Mouse (Mus musculus): Measurements from ENCODE around the gene Rnf186. TPM values are rescaled to one million over a fixed set of nuclear protein-coding genes. Genes with fewer than 3 reads are reported as not detected.

The Rnf186 gene
- total RNA-seq, 2 experiments from 2014 or later = not detected

DNA sequence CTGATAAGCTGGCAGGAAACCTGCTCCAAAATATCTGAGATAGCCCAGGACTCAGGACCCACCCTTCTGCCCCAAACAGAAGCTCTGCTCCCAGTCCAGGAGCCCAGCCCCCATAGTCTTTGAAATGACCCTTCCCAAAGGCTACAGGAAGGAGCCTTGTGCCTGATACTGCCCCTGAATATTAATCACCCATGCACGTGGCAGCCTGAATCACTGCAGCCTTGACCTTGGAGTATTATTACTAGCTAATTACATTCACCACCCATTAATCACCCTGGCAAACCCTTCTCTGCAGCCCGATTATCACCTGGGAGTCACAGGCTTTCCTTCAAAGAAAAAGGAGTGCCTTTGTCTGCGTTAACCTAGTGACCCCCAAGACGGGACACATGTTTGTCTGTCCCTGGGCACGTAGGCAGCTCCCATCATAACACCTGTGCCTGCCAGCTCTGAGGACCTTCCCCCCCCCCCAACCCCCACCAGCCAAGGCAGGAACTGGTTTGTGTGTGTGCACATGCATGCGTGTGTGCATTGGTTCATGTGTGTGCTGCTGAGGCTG lies 41.1 kb downstream of the Rnf186 start:
- no peak for DNase-seq (ENCODE audit: low spot score in 2 of 2)

DNA sequence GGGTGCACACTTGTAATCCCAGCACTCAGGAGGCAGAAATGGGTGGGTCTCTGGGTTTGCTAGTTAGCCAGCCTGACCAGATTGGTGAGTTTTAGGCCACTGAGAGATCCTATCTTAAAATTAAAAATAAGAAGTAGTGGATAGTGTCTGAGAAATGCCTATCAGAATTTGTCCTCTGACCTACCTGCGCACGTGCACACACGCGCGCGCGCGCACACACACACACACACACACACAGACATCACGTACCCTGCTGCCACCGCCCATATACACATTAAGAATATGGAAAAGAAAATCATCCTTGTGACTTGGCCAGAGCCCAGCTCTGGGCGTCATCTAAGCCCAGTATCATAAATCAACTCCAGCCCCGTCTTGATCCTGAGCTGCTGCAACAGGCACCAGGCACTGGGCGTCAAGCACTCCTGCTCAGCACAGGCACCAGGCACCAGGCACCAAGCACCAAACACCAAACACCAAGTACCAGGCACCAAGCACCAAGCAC lies 44.3 kb downstream of the Rnf186 start:
- DNase-seq (ENCODE audit: low spot score in 2 of 2) = no peak

DNA sequence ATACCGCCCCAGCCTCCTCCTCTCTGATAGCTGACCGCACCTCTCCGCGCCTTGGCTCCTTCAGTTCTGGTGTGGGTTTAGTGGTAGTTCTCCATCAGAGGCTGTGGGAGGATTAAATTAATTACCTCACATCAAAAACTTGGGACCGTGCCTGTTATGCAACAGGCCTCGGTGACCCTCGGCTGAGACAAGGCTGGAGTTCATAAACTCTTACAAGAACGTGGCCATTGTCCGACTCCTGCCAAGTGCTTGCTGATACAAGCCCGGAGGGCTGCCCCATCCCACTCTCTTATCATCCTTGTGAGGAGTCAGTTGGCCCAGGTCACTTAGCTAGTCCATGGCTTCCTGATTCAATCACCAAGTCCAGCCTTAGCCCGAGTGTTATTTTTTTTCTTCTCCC lies 46.4 kb downstream of the Rnf186 start:
- DNase-seq (ENCODE audit: low spot score in 2 of 2) = no peak

DNA sequence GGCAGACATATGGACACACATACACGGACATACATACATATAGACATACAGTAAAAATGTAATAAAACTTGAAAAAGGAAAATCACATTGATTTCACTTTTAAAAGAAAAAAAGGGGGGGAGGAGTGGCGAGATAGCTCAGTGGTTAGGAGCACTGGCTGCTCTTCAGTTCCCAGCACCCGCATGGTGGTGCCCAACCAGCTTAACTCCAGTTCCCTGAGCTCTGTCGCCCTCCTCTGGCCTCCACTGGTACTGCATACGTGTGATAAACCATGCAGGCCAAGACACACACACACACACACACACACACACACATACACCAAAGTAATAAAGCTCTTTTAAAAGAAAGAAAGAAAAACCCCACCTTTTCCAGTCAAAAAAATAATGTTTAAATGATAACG lies 47.9 kb downstream of the Rnf186 start:
- no peak for DNase-seq (ENCODE audit: low spot score in 2 of 2)

Other genes with a start within 250 kb of the Rnf186 start
- not detected for gene Pla2g2c, start 242.3 kb upstream of the Rnf186 start, total RNA-seq (2021)
- gene Ubxn10, start 229.9 kb upstream of the Rnf186 start, total RNA-seq (2021) = 1 to 10 TPM; 1.7 to 2.1 TPM
- not detected for gene Pla2g2f, start 209.5 kb upstream of the Rnf186 start, total RNA-seq (2021)
- not detected for gene Pla2g2d, start 191.4 kb upstream of the Rnf186 start, total RNA-seq (2021)
- gene Pla2g5, start 103.6 kb upstream of the Rnf186 start, total RNA-seq (2021) = 1 to 10 TPM in 1 of 2 experiments, under 1 TPM in 1; 0.65 to 2.1 TPM
- not detected for gene Gm13030, start 93.1 kb upstream of the Rnf186 start, total RNA-seq (2021)
- gene Pla2g2e, start 89.2 kb upstream of the Rnf186 start, total RNA-seq (2021) = not detected
- gene Otud3, start 53.2 kb upstream of the Rnf186 start, total RNA-seq (2021) = 10 to 100 TPM; 12.3 to 13.1 TPM
- 1 to 10 TPM; 1.5 to 1.8 TPM for gene Tmco4, start 5.8 kb downstream of the Rnf186 start, total RNA-seq (2021)
- 1 to 10 TPM; 5.4 to 6.5 TPM for gene Htr6, start 108.5 kb downstream of the Rnf186 start, total RNA-seq (2021)
- 10 to 100 TPM; 64.4 to 83.9 TPM for gene Nbl1, start 125.9 kb downstream of the Rnf186 start, total RNA-seq (2021)
- 100 to 1,000 TPM; 206 to 208 TPM for gene Minos1, start 164.0 kb downstream of the Rnf186 start, total RNA-seq (2021)
- gene Capzb, start 225.8 kb downstream of the Rnf186 start, total RNA-seq (2021) = 100 to 1,000 TPM; 343 to 381 TPM

Data from layer of hippocampus, postnatal 10 days (tissue).